Mouse (Mus musculus): ENCODE data around the gene Defb47. TPM values are rescaled to one million over a fixed set of nuclear protein-coding genes. Genes with fewer than 3 reads are reported as not detected.
A peak's percentile ranks its signal among the peaks of the same experiment; 100 is the strongest.

The Defb47 gene
- not detected in 2 replicates for polyA plus RNA-seq (2016; fragmentation: Nextera tagmentation; extraction: Ambion mirVana)

DNA sequence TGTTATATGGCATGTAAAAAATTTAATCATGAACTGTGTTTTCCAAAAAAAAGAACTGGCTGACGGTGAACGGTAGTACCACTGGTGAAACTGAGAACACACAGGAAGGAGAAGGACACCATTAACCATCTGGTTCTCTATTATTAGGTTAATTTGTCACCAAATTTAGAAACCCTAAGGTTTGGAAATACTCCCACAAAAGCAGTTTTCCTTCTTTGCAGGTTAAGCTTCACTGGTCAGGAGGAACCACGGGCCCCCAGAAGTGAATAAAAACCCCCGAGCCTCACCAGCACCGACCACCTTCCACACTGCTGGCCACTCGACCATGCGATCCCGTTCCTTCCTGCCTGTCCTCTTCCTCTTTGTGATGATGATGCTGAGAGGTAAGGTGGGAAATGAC, at the start of gene Defb47:
Gene Defb47 (plus strand): TSS at position 301 of the 400 bp plus-strand sequence.
- H3K4me1 ChIP-seq (replicated peaks): no peaks in the 10 kb centered on the region
- no peak within 1 kb of the TSS for H3K9ac ChIP-seq (replicated peaks)
- H3K36me3 ChIP-seq: no peaks in the 10 kb centered on the region
- no peak within 1 kb of the TSS for H3K27ac ChIP-seq
- ATAC-seq (ENCODE audit: insufficient number of reproducible peaks, insufficient read depth, low FRiP score, low TSS enrichment, low read depth): no peak
- no peak within 1 kb of the TSS for H3K4me2 ChIP-seq
- no peaks in the 10 kb centered on the region for H3K9me3 ChIP-seq
- H3K4me3 ChIP-seq (replicated peaks): no peak within 1 kb of the TSS
- no peaks in the 10 kb centered on the region for H3K27me3 ChIP-seq
- WGBS: 88% methylated on average over 8 of the region's 8 CpGs

DNA sequence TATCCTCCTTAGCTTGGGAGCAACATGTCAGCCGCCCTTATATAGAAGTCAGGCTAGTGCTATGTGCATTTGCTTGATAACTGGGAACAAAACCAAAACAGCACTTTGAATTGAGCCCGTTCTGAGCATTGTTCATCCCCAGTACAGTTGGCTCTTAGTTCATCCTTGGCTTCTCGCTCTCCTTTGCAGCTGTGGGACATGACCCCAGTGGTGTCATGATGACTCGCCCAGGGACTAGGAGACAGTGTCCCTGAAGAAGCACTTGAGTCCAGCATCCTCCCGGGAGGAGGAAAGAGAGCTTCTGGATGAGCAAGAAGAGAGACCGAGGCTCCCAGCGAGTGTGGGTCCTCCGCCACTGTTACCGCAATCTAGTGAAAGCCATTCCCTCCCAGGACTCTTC, 41.8 kb upstream of the Defb47 start:
- 90% methylated on average over 9 of the region's 9 CpGs for WGBS
- no peak for ATAC-seq (ENCODE audit: insufficient number of reproducible peaks, insufficient read depth, low FRiP score, low TSS enrichment, low read depth)
- Histone ChIP-seq H3K9ac (replicated peaks) (no peak overlapping the region), H3K4me1 (replicated peaks) (no peaks in the 10 kb centered on the region), H3K4me3 (replicated peaks) (no peak overlapping the region), H3K36me3 (peaks cover 68% of the 10 kb centered on the region), H3K27me3 (no peaks in the 10 kb centered on the region), H3K9me3 (no peaks in the 10 kb centered on the region), H3K4me2 (no peak overlapping the region), H3K27ac (no peak overlapping the region)

DNA sequence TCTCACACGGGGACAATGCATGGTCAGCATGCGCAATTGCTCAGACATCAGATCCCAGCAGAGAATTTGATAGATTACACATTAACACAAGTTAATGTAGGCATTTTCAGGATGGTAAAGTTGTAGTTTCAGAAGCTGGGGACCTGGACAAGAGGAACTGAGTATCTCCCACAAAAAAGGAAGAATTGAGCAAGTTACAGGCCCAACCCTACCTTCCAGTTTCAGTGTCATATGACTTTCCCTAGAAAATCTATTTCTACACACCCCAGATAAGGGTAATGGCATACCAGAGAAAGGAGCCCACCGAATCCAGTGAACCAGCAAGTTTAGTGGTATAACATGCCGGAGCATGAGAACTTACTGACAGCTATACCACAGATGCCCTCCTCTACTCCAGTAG, 34.2 kb upstream of the Defb47 start:
- Histone ChIP-seq H3K9me3 (no peaks in the 10 kb centered on the region), H3K9ac (replicated peaks) (no peak overlapping the region), H3K4me1 (replicated peaks) (peaks cover 9% of the 10 kb centered on the region), H3K27ac (no peak overlapping the region), H3K4me2 (no peak overlapping the region), H3K36me3 (peaks cover 15% of the 10 kb centered on the region; the same call in 1 of the 2 replicates), H3K27me3 (no peaks in the 10 kb centered on the region), H3K4me3 (replicated peaks) (no peak overlapping the region)
- WGBS: 90% methylated on average over 4 of the region's 4 CpGs
- no peak for ATAC-seq (ENCODE audit: insufficient number of reproducible peaks, insufficient read depth, low FRiP score, low TSS enrichment, low read depth)

DNA sequence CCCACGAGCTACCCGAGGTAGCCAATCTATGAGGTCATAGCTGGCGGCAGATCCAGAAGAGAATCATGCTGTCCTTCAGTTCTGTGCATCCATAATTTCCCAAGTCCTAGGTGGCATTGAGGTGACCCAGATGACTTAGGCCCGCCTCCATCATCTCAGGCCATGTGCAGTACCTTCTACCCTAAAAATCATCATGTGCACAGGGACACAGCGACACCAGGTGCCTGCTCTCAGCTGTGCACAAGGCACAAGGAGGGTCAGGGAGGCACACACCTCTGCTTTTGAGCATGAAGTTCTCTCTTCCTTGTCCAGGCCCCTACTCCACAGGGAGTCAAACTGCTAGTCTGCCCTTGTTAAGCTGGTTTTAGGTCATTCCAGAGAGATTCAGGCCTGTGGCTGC, 32.5 kb upstream of the Defb47 start:
- no peaks in the 10 kb centered on the region for H3K9me3 ChIP-seq
- 72% methylated on average over 5 of the region's 5 CpGs for WGBS
- peaks cover 9% of the 10 kb centered on the region for H3K4me1 ChIP-seq (replicated peaks)
- H3K9ac ChIP-seq (replicated peaks): no peak overlapping the region
- H3K27ac ChIP-seq: no peak overlapping the region
- ATAC-seq (ENCODE audit: insufficient number of reproducible peaks, insufficient read depth, low FRiP score, low TSS enrichment, low read depth): no peak
- H3K4me3 ChIP-seq (replicated peaks): no peak overlapping the region
- peak overlapping the region; percentile 46; the same call in 1 of the 2 replicates for H3K4me2 ChIP-seq
- peaks cover 6% of the 10 kb centered on the region; the same call in 1 of the 2 replicates for H3K36me3 ChIP-seq
- H3K27me3 ChIP-seq: no peaks in the 10 kb centered on the region

DNA sequence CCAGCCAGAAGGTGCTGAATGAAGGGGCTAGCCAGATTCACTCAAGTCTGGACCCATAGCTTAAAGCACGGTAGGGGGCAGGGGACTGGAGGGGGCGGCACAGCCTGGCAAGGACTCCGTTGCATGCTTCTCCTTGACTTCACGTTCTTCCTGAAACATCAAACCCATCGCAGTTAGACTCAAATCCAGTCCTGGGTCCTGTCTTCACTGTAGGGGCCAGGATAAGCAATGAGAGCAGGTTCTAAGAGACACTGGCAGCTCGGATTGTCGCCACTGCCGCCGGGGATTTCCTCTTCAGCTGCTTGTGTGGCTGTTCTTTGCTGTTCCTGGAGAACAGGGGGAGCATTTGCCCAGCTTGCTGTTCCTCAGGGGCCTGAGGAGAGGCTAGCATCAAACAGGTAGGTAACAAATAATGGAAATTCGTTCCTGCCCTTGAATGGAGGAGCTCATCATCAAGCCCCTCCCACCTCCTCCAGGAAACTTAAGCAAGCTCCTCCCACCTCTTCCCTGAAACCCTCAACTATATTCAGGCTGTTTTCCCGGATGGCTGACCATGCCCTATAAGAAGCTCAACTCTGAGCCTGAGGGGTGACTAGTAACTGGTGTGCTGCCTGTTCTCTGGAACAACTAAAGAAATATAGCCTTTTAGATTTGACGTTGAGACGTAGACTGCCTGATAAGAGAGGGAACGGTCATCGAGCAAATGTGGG, 31.9 kb upstream of the Defb47 start:
- H3K4me1 ChIP-seq (replicated peaks): peaks cover 9% of the 10 kb centered on the region
- H3K9me3 ChIP-seq: no peaks in the 10 kb centered on the region
- peak overlapping the region; percentile 46 for H3K4me2 ChIP-seq
- no peak overlapping the region for H3K9ac ChIP-seq (replicated peaks)
- H3K4me3 ChIP-seq (replicated peaks): peak overlapping the region; percentile 17
- WGBS: 21% methylated on average over 15 of the region's 15 CpGs
- ATAC-seq (ENCODE audit: insufficient number of reproducible peaks, insufficient read depth, low FRiP score, low TSS enrichment, low read depth): no peak
- no peaks in the 10 kb centered on the region for H3K27me3 ChIP-seq
- H3K36me3 ChIP-seq: peaks cover 6% of the 10 kb centered on the region; the same call in 1 of the 2 replicates
- H3K27ac ChIP-seq: no peak overlapping the region

DNA sequence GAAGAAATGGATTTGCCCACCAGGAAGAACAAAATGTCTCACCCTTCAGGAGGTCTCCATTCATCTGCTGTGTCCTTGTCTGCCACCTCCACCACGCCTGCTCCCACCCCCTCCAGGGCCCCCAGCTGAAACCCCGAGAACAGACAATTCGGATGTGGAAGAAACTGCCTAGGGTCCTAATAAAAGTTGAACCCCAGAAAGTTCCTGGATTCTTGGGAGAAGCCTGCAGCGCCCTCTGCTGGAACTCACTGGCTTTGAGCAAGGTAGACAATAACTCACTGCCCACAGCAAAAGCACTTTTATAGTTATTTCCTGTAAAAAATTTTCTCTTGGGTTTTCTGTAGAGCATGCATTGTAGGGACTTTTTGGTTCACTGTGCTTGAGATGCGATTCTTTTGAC, 22.8 kb upstream of the Defb47 start:
- H3K4me3 ChIP-seq (replicated peaks): no peak overlapping the region
- no peaks in the 10 kb centered on the region for H3K9me3 ChIP-seq
- no peak overlapping the region for H3K9ac ChIP-seq (replicated peaks)
- 9% methylated on average over 5 of the region's 5 CpGs for WGBS
- no peak for ATAC-seq (ENCODE audit: insufficient number of reproducible peaks, insufficient read depth, low FRiP score, low TSS enrichment, low read depth)
- H3K4me2 ChIP-seq: no peak overlapping the region
- no peaks in the 10 kb centered on the region; the same call in 1 of the 2 replicates for H3K4me1 ChIP-seq (replicated peaks)
- H3K27me3 ChIP-seq: no peaks in the 10 kb centered on the region
- no peaks in the 10 kb centered on the region for H3K36me3 ChIP-seq
- H3K27ac ChIP-seq: no peak overlapping the region

DNA sequence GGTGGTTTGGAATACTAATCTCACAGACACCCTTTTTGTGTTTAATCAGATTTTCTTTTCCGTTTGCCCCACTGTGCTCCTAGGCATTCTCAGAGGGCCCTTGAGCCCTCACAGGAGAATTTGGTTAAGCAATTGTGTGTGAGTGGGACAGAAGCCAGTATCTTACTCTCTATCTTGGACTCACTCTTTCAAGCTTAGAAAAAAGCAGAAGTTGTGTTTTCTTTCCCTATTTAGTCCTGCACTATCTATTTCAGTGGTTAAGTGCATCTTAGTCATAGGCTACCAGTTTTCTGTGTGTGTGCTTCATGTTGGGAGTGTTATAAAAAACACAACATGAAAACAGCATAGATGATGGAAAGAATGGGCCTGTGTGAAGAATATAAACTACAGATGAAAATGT, 18.1 kb upstream of the Defb47 start:
- Histone ChIP-seq H3K4me2 (no peak overlapping the region), H3K27me3 (no peaks in the 10 kb centered on the region), H3K9me3 (no peaks in the 10 kb centered on the region), H3K4me1 (replicated peaks) (no peaks in the 10 kb centered on the region), H3K9ac (replicated peaks) (no peak overlapping the region), H3K27ac (no peak overlapping the region), H3K36me3 (no peaks in the 10 kb centered on the region), H3K4me3 (replicated peaks) (no peak overlapping the region)
- no peak for ATAC-seq (ENCODE audit: insufficient number of reproducible peaks, insufficient read depth, low FRiP score, low TSS enrichment, low read depth)
- WGBS: 81% methylated on average over 1 of the region's 1 CpGs

DNA sequence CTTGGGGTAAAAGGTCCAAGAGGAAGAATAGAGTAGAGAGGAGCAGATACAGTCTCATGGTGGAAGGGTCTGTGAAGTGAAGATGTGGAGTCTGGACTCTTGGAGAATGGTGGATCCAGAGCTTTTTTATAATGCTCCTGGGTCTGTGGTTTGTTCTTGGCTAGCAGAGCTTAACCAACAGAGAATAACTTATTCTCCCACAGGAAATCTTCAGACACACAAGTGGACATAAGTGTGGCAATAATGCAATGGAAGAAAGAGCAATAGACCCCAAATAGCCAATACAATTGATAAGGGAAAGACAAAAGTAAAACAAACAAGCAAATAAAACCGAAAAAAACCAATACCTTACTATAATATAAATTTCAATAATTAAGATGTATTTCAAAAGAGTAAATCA, 13.5 kb upstream of the Defb47 start, which contains the start of gene Defb48:
Gene Defb48 (minus strand): TSS at position 101 of the 400 bp plus-strand sequence.
- no peak for ATAC-seq (ENCODE audit: insufficient number of reproducible peaks, insufficient read depth, low FRiP score, low TSS enrichment, low read depth)
- no peak within 1 kb of the TSS for H3K4me3 ChIP-seq (replicated peaks)
- no peak within 1 kb of the TSS for H3K4me2 ChIP-seq
- WGBS: 66% methylated on average over 1 of the region's 1 CpGs
- H3K4me1 ChIP-seq (replicated peaks): no peaks in the 10 kb centered on the region
- H3K27me3 ChIP-seq: no peaks in the 10 kb centered on the region
- no peak within 1 kb of the TSS for H3K27ac ChIP-seq
- no peaks in the 10 kb centered on the region for H3K9me3 ChIP-seq
- no peaks in the 10 kb centered on the region for H3K36me3 ChIP-seq
- H3K9ac ChIP-seq (replicated peaks): no peak within 1 kb of the TSS

DNA sequence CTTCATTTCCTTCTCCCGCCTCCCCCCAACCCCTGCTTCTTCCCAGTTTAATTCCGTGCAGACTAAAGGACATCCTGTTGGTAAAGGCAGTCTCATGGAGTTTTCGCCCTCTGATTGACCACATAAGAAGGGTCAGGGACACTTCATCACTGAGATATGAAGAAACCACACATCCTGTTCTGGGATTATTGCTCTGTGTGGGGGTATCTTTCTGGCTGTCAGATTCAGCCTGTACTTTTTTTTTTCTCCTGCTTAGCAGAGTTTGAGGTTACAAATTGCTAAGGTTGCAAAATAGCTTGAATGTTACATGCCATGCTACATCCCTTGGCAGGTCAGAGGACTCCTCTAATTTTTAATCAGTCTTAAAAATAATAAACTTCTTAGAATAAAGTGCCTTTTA, 6.6 kb upstream of the Defb47 start:
- ATAC-seq (ENCODE audit: insufficient number of reproducible peaks, insufficient read depth, low FRiP score, low TSS enrichment, low read depth): no peak
- 81% methylated on average over 3 of the region's 3 CpGs for WGBS
- Histone ChIP-seq H3K9me3 (no peaks in the 10 kb centered on the region), H3K27me3 (no peaks in the 10 kb centered on the region), H3K4me1 (replicated peaks) (no peaks in the 10 kb centered on the region), H3K27ac (no peak overlapping the region), H3K4me3 (replicated peaks) (no peak overlapping the region), H3K4me2 (no peak overlapping the region), H3K36me3 (no peaks in the 10 kb centered on the region), H3K9ac (replicated peaks) (no peak overlapping the region)

DNA sequence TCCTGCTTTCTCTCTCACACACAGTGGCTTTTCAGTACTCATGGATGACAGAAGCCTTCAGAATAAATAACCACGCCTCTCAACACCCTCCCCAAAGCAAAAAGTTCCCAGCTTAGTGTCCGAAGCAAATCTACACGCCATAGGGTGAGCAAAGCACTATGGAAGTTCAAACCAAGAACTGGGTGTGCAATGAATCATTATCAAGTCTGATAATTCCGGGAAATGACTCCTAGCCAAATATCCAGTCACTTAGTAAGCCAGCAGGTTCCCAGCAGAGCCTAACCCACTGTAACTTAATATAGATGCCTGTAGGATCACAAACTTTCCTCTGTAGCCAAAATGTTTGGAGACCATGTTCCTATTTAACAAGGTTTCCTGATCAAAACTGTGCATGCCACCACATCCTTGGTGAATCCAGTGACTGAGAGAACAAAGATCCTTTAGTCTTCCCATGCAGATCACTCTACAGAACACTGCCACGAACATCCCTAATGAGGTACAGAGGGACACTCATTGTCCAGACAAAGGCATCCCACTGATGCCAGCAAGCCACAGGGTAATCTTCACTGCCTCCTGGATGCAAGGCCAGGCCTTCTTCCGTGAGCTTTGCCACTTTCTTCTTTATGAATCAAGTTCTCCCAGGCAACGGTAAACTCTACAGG, 5.9 kb upstream of the Defb47 start:
- no peaks in the 10 kb centered on the region for H3K9me3 ChIP-seq

DNA sequence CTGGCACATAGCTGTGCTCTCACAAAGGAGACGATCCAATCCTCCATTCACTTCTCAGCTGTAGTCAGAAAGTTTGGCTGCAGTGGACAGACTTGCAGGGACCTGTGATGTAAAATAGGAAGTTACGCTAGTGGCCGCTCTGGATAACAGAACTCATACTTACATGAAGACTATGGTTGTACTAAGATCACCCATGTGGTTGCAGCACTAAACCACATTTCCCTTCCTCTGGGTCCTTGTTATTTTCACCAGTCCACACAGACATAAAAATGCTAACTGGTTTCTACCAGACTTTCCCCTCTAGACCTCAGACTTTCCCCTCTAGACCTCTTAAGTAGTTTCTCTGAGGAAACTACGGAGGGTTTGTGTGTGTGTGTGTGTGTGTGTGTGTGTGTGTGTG, 1.1 kb downstream of the Defb47 start:
- Histone ChIP-seq H3K36me3 (no peaks in the 10 kb centered on the region), H3K9ac (replicated peaks) (no peak overlapping the region), H3K4me3 (replicated peaks) (no peak overlapping the region), H3K27ac (no peak overlapping the region), H3K4me2 (no peak overlapping the region), H3K4me1 (replicated peaks) (no peaks in the 10 kb centered on the region), H3K9me3 (no peaks in the 10 kb centered on the region), H3K27me3 (no peaks in the 10 kb centered on the region)
- no peak for ATAC-seq (ENCODE audit: insufficient number of reproducible peaks, insufficient read depth, low FRiP score, low TSS enrichment, low read depth)
- WGBS: 84% methylated on average over 4 of the region's 4 CpGs

More for the DNA sequence above, 5.9 kb upstream of the Defb47 start:
- H3K27ac ChIP-seq: no peak overlapping the region
- H3K36me3 ChIP-seq: no peaks in the 10 kb centered on the region
- no peak overlapping the region for H3K9ac ChIP-seq (replicated peaks)
- no peak overlapping the region for H3K4me2 ChIP-seq
- H3K4me1 ChIP-seq (replicated peaks): no peaks in the 10 kb centered on the region
- H3K4me3 ChIP-seq (replicated peaks): no peak overlapping the region
- 86% methylated on average over 7 of the region's 7 CpGs for WGBS
- no peak for ATAC-seq (ENCODE audit: insufficient number of reproducible peaks, insufficient read depth, low FRiP score, low TSS enrichment, low read depth)
- no peaks in the 10 kb centered on the region for H3K27me3 ChIP-seq
